Mouse (Mus musculus): ENCODE measurements around the gene S100a10.

DNA sequence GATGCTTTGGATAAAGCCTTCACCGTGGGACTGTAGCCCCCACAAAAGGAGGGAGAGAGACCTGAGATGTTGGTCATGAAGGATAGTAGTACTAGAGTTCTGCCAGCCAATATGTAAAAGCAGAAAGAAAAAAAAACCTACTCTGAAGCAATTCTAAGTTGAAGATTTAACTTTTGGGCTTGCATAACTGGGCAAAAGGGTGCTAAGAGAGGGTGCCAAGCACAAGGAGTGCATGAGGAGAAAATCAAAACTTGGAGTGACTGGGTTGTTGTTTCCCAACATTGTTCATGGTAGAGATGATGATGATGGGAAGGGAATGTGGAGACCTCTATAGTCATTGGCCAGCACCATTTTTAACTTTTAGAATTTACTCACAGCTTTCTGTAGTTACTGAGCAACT is 47.0 kb downstream of the S100a10 start:
- TF ChIP-seq POLR2A (IDR thresholded peaks at IDR 0.05; ENCODE audit: control insufficient read depth, low read depth, low read length) (no peak), CTCF (IDR thresholded peaks at IDR 0.05; ENCODE audit: control insufficient read depth, insufficient read depth, insufficient replicate concordance, low read depth, low read length) (no peak)

All from testis, adult 2 months (tissue).